Mouse (Mus musculus) left cerebral cortex, postnatal 4 days (tissue): ENCODE data around the gene Ubxn6. TPM values are rescaled to one million over a fixed set of nuclear protein-coding genes. Genes with fewer than 3 reads are reported as not detected.

Experiments
- DNase-seq: peaks from one replicate; pipeline ENCODE4 v3.0.0-alpha.2; 2022
- intact Hi-C: fragments of 180-260 bp; cut with DNase I; formaldehyde crosslinking; loops from one replicate; pipeline ENCODE4 v1.15.1; 2025
- total RNA-seq, 2 experiments: library from RNA; stranded (reverse); gene quantifications; 2 replicates each; pipeline ENCODE4 v1.2.3; 2021

The Ubxn6 gene
- total RNA-seq, 2 experiments from 2014 or later = 69.1 to 78.9 TPM

DNA sequence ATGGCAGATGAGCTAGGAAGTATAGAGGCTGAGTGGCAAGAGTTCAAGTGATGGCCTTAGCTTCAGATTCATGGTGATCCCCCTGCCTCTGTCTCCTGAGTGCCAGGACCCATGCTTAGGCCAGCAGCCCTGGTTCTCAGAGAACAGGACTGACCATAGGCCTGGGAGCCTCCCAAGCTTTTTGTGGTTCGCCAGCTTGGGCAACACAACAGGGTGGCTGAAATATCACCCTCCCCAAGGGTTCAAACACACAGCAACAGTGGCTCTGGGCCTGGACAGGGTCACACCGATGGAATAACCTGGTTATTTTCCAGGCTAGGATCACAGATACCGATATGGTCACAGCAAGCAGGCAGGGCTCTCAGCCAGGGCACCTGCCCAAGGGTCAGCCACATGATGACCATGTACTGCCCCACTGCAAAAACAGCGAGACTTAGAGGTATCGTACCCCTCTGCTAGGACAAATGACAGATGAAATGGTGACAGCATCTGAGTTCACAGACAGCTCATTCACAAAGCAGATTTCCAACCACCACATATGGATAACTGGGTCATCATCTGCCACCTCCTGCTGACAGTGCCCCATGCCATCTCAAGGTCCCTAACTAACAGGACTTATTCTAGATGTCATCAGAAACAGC is 46.9 kb downstream of the Ubxn6 start:
- intact Hi-C loops = no loop called here
- no peak for DNase-seq

DNA sequence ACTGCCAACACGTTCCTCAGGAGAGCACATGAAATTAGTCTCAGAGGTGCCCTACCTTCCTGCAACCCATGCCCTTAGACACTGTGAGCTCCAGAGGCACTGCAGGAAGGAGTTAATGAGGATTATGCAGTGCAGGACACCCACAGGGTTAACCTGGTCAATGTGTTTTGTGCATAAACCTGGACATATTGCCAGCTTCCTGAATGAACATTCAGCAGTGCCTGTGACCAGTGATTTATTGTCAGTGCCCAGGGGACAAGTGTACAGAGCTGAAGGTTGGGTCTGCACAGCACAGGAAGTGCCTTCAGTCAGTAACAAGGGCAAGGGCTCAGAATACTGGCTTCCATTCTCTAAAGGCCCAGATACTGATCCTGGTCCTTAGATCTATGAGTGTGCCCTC is 47.9 kb downstream of the Ubxn6 start:
- no peak for DNase-seq
- intact Hi-C loops = no loop called here

DNA sequence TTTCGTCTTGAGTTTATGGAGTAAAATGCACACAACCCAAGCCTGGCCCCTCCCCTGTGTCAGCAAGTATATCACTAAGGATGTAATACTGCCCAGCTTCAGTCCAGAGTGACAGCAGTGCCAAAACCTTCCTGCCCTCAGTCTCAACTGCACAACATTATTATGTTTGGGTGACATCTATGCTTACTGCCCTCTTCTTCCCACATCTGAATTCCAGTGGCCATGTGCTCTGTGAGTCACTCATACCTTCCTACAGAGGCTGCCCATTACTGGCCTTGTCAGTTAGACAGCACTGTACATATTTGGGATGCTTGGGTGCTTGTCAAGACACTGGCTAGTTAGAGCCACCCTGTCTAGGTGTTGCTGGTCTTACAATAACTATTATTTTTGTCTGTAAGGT is 48.5 kb downstream of the Ubxn6 start:
- intact Hi-C loops = no loop called here
- DNase-seq = no peak

DNA sequence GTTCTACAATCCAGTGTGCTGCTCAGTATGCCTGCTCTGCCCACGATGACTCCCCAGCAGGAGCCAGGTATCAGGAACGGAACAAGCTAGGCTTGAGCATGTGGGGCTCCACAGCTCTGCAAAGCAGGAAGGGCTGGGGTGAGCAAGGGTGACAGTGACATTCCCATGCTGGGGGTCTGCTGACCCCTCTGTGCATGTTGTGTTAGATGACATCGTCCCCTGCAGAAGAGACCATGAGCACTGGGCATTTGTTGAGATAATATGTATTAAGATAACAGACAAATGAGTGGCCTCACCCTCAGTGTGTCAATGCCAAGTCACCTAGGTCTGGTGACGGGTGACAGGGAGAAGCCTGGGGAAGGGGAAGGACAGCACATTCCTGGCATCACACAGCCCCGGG is 49.9 kb downstream of the Ubxn6 start:
- intact Hi-C loops = no loop called here
- DNase-seq = no peak

DNA sequence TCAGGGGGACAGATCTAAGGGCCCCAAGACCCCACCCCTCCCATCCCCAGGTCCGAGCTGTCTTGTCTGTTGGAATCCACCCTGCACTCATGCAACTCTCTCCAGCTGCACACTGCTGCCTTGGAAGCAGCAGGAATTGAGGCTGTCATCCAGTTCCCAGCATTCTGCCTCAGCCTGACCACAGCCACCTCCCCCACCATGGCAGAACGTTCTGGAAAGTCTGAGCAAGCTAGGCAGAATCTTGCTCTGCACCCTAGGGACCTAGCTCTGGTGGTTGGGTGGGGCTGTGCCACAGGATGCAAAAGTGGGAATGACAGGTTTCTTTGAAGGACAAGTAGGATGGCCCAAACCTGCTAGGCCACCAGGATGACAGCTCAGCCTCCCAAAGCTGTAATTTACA is 50.4 kb downstream of the Ubxn6 start:
- intact Hi-C loops = no loop called here
- DNase-seq = no peak

DNA sequence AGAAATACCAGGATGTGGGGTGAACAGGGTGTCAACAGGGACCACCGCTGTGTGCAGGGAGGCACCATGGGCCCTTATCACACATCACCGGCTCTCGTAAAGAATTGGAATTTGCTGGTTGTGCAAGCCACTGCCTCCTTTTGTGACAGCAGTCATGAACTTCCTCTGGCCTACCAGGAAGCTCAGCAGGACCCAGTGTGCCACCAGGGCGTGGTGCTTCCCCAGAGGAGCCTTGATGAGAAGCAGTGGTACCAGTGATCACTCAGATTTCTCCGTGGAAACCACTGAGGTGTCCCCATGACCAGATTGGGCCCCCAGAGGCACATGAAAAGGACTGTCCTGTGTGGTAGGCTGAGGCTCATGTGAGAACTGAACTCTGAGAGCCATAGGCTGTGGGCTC is 51.4 kb downstream of the Ubxn6 start:
- DNase-seq = no peak
- intact Hi-C loops = no loop called here

DNA sequence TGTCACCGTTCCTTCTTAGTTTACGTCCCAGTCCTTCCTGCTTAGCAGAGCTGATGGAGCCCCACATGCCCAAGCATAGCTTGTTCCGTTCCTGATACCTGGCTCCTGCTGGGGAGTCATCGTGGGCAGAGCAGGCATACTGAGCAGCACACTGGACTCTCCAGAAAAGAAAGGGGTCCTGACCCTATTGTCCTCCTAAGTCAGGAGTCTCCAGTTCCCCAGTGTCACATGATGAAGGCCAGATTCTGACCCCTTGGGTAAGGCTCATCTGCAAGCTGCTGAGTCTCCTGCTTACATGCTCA is 51.9 kb downstream of the Ubxn6 start:
- no peak for DNase-seq
- intact Hi-C loops = no loop called here

DNA sequence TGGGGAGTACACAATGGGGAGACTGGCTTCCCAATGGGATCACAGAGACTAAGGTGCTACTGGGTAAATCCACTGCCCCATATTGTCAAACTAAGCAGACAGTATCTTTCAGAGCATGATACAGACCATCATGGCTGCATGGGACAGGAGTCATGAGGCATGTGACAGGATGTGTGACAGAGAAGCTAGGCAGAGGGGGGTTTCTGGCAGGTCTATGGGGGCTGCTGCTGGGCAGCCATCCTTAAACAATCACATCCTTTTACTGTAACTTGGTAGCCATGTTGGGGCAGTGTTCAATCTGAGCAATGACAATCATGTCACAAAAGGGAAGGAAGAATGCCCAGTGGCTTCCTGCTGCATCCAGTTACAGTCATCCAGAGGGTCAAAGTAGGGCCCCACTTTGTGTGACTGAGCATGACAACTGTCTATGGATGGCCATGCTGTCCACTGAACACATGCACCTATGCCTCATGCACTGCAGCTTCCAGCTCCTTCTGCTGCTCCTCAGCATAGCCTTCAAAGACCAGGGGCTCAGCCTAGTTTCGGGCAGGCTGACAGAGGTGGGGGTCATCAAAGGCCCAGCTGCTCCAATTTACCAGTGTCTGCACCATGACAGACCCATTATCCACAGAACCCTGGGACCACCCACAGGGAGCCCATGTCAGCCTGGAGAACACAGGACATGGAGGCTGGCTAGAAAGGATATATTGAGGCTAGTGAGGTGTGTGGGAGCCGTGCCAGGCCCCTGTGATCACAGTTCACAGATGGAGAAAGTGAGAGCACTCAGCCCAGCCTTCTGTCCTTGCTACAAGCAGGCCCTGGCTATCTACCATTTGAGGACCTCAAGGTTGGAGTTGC is 52.5 kb downstream of the Ubxn6 start:
- peak; percentile 48 for DNase-seq
- intact Hi-C loops = no loop called here

DNA sequence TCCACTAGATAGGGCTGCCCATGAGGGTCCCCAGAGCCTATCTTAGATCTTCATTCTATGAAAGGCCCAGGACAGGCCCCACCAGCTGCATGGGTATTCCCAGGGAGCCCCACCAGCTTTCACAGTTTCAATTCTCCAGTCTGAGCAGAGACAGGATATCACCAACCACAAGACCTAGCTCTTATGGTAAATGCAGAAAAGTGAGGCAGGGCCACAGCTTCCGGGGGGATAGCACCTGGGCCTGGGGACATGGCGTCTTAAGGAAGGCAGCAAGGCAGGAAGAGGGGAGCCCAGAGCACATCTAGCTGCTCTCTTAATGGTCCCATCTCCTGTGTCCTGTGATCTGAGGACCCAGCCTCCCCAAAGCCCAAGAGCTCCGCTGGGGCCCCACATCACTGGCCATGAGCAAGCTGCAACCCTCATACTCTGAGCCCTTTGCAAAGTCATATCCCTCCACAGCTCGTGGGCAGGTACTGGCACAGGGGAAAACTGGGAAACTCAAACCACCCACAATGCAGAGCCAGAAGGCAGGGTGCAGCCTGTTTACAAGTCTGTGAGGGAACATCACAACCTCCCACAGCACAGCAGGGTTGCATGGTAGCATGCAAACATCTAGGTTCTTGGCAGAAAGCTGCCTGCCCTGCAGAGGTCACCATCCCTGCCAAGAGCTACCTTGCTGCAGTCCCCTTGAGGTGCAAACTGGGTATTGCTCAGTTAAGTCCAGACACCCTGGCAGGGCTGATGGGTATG is 53.5 kb downstream of the Ubxn6 start:
- intact Hi-C loops = no loop called here
- no peak for DNase-seq

DNA sequence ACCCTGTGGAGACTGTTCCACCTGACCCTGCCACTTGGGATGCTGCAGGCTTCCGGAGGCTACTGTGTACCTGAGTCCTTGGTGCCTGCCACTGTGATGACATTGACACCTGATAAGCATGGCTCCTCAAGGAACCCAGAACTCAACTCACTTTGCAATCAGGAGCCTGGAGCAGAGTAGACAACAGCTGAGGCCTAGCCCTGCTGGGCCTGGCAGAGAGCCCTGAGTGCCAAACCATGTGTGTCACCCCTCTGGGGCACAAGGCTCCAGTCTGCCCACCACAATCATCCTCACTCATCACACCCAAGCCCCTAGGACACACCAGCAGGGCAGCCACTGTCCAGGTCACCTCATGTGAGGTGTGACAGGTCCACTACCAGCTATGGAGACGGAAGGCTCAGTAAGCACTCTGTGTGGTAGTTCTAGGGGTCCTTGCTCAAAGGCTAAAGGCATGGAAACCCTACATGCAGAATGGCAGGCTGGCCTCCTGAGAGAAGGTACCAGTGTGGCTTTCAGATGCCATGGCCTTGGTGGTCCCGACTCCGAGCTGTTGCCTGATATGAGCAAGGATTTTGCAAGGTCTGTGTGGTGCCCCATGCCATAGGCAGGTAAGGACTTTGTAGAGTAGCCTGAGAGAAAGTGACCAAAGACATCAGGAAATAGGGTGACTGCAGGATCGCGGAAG is 54.3 kb downstream of the Ubxn6 start:
- DNase-seq = no peak
- intact Hi-C loops = no loop called here

DNA sequence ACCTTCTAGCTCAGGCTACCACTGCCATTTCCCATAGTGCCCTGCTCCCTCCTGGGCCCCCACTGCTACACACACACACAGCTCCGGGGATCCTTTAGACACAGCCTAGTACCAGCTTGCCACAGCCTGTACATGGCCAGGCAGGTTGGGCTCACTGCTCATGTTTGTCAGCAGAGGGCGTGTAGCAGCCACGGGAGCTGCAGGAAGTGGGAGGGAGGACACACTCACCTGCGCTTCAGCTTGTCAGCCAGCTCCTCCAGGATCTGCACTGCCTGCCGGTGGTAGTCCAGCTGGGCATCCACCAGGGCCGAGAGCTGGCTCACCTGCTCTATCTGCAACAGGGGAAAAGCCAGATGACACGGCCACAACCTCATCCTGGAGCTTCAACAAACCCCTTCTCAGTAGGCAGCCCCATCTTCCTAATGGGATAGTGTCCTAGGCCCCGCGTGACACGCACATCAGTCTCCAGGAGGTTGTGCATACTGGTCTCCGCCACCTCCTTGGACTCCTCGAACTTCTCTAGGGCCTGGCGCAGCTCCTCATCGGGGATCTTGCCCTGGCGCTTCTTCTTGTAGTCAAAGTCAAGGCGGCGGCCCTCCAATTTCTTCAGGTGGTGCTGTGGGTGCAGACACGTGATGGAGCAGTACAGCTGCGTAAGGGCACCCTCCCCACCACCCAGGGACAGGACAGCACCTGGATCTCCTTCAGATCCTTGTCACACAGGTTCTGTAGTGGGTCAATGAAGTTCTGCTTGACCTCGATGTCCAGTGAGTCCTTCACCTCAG is 56.3 kb downstream of the Ubxn6 start:
- peak; percentile 60 for DNase-seq
- intact Hi-C loops = no loop called here

DNA sequence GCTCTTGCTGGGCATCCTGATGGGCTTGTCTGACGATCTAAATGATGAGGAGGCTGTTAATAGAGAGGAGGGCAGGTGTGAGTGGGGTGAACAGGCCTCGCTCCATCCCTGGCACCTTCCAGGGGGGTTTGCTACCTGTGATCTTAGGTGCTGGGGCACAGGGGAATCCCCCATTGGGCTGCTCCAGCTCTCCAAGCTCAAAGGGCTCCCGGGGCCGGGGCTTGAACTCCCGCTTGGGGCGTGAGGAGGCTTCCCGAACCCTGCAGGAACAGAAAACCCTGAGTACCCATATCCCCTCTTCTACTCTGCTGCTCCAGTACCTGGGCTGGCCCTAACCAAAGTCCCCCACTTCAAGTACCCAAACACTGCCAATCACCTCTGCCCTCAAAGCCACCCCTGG is 57.0 kb downstream of the Ubxn6 start:
- intact Hi-C loops = no loop called here
- no peak for DNase-seq

Other genes starting within 250 kb of the Ubxn6 start
- gene Zfp119a, start 196.1 kb downstream of the Ubxn6 start, total RNA-seq = 1 to 10 TPM; 8.7 to 9.1 TPM
- gene Zfp959, start 182.9 kb downstream of the Ubxn6 start, total RNA-seq = 10 to 100 TPM; 10.8 to 11.4 TPM
- 1 to 10 TPM; 4.4 to 5.7 TPM for gene Zfp119b, start 125.5 kb downstream of the Ubxn6 start, total RNA-seq
- gene Ebi3, start 122.4 kb downstream of the Ubxn6 start, total RNA-seq = 1 to 10 TPM; 4.9 to 5.9 TPM
- 10 to 100 TPM; 16.7 to 18.2 TPM for gene Yju2, start 115.9 kb downstream of the Ubxn6 start, total RNA-seq
- gene Shd, start 104.6 kb downstream of the Ubxn6 start, total RNA-seq = 100 to 1,000 TPM in 1 of 2 experiments, 10 to 100 TPM in 1; 99.6 to 101 TPM
- gene Fsd1, start 88.5 kb downstream of the Ubxn6 start, total RNA-seq = 100 to 1,000 TPM; 110 to 119 TPM
- gene Stap2, start 69.4 kb downstream of the Ubxn6 start, total RNA-seq = 1 to 10 TPM; 3.8 to 4.6 TPM
- gene Mpnd, start 69.3 kb downstream of the Ubxn6 start, total RNA-seq = 100 to 1,000 TPM in 1 of 2 experiments, 10 to 100 TPM in 1; 92.6 to 121 TPM
- 10 to 100 TPM; 53.6 to 55.3 TPM for gene Sh3gl1, start 38.4 kb downstream of the Ubxn6 start, total RNA-seq
- 1 to 10 TPM; 6.8 to 8.8 TPM for gene Chaf1a, start 34.6 kb downstream of the Ubxn6 start, total RNA-seq
- gene Hdgfl2, start 4.6 kb upstream of the Ubxn6 start, total RNA-seq = 100 to 1,000 TPM; 109 to 117 TPM
- under 1 TPM; 0.20 to 0.24 TPM for gene Plin4, start 34.8 kb upstream of the Ubxn6 start, total RNA-seq
- gene Plin5, start 42.6 kb upstream of the Ubxn6 start, total RNA-seq = 1 to 10 TPM; 1.2 to 1.9 TPM
- not detected for gene Lrg1, start 47.0 kb upstream of the Ubxn6 start, total RNA-seq
- 10 to 100 TPM; 91.1 to 95.7 TPM for gene Sema6b, start 65.3 kb upstream of the Ubxn6 start, total RNA-seq
- gene Tnfaip8l1, start 87.4 kb upstream of the Ubxn6 start, total RNA-seq = 10 to 100 TPM; 11.1 TPM
- gene Mydgf, start 108.9 kb upstream of the Ubxn6 start, total RNA-seq = 10 to 100 TPM; 45.9 to 47.6 TPM
- gene Dpp9, start 143.9 kb upstream of the Ubxn6 start, total RNA-seq = 10 to 100 TPM; 48.9 to 50.2 TPM
- 10 to 100 TPM; 41.4 to 45.7 TPM for gene Fem1a, start 181.8 kb upstream of the Ubxn6 start, total RNA-seq
- 1 to 10 TPM; 3.4 to 3.7 TPM for gene Ticam1, start 201.8 kb upstream of the Ubxn6 start, total RNA-seq
- gene Plin3, start 217.8 kb upstream of the Ubxn6 start, total RNA-seq = 1 to 10 TPM; 4.5 to 6.1 TPM
- gene Arrdc5, start 225.3 kb upstream of the Ubxn6 start, total RNA-seq = not detected
- 10 to 100 TPM; 12.3 to 16.2 TPM for gene Uhrf1, start 228.3 kb upstream of the Ubxn6 start, total RNA-seq